Mouse (Mus musculus) liver, adult (tissue): ENCODE data around the gene B3gat2.

Experiments
- GATA4 ChIP-seq: IDR thresholded peaks from 2 replicates; pipeline ENCODE4 v1.6.1; 2014; ENCODE audit warnings: mild to moderate bottlenecking, low read length; ENCODE audit not compliant: insufficient replicate concordance

B3gat2 gene

DNA sequence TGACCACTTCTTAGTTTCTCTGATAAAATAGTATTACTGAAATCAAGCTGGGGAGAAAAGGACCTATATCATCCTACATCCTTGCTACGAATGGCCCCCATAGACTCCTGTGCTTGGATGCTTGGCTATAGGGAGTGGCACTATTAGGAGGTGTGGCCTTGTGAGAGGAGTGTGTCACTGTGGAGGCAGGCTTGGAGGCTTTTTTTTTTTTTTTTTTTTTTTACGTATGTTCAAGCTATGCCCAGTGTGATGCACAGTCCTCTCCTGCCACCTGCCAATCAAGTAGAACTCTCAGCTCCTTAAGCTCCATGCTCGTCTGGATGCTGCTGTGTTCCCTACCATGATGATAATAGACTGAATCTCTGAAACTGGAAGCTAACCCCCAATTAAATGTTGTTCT lies 11.5 kb downstream of the B3gat2 start:
- TF ChIP-seq GATA4 = no peak

DNA sequence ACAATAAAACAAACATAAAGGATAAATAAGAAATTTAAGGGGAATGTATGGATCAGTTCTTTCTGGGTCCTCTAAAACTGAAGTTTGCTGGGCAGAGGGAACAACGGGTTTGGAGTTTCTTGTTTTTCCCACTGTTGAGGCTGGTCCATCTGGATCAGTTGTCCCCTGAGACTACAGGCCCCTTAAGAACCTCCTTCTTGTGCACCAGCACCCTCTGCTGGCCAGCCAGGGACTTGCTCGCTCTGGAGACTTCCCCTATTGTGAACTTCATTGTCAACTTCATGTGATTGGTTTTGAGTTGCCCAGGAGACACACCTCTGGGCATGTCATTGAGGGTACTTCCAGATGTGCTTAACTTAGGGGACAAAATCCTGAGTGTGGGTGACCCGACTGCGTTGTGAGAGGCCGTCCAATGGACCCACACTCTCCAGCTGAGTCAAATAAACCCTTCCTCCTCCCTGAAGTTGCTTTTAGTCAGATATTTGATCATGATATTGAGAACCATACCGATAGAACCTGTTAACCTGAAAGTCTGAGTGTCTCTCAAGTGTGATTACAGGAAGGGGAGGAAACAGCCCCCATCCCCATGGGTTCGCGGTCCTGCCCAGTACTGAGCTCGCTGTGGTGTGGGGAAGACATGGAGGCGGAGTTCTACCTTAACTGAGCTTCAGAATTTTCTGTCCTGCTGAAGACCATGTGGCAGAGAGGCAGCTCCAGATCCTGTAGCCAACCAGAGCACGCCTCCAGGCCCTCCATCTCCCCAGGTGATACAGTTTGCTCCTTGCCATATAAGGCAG lies 31.4 kb downstream of the B3gat2 start:
- TF ChIP-seq GATA4 = no peak

DNA sequence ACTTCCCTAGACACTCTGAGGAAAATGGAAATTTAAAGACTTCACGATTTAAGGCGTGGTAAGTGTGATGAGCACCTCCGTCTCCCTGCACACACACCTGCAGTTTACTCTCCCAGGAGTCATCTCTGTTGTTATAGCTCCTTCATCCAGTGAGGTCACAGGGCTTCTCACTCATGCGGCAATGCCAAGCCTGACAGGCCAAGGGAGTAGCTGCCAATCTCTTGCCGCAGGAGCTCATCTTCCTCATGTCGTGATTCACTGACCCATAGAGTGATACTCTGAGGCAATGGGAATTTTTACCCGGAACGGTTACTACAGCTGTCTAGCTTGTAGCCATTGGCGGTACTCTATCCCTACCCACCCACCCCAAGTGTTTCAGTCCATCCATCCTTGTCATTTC lies 36.8 kb downstream of the B3gat2 start:
- no peak for TF ChIP-seq GATA4

DNA sequence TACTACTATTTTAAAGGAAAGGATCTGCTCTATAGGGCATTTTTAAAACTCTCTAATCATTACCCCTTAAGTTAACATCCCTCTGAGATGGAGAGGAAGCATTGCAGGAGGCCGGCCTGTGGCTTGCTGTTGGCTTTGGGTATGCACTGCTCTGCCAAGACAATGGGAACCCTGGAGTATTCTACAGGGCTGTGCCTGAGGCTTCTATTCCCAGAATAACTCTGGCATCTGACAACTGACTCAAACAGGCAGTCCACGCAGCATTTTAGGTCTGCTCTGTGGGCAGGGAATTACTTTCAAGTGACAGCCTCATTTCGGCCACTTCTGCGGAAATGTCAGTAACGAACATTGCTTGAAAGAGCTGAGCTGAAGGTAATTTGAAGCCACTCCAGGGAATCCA lies 60.1 kb downstream of the B3gat2 start:
- TF ChIP-seq GATA4 = no peak

DNA sequence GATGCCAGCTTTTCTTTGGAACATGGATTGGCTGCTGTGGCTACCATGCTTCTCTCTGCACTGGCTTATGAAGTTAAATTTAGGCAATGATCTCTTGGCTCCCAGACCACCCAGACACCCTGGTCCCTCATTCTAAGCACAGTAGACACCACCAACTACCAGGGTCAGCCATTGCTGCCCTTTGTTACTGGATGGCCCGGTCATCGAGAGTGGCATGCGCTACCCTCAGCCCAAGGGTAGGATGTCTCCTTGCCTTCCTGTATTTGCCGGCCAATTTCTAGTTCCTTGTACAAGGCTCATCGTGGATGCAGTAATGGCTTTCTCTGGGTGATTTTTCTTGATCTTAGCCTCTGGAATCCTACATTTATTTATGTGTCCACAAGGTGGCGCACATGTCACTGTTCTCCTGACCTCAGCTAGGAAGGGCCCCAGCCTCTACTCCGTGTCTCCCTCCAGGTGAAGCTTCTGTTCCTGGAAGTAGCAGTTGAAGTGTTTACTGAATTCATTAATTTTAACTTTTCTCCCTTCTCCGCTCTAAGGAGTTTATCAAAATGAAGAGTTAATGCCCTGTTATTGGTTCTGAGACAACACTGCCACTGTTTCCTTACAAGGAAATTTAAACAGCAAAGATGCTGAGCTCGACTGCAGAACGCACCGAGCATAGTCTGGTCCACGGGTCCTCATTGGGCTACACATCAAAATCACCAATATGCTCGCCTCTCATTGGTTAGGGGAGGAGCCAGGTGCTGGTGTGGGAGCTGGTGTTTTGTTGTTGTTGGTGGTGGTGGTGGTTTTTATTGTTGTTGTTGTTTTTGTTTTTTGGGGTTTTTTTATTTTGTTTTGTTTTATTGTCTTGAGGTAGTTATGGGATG lies 65.6 kb downstream of the B3gat2 start:
- TF ChIP-seq GATA4 = no peak

DNA sequence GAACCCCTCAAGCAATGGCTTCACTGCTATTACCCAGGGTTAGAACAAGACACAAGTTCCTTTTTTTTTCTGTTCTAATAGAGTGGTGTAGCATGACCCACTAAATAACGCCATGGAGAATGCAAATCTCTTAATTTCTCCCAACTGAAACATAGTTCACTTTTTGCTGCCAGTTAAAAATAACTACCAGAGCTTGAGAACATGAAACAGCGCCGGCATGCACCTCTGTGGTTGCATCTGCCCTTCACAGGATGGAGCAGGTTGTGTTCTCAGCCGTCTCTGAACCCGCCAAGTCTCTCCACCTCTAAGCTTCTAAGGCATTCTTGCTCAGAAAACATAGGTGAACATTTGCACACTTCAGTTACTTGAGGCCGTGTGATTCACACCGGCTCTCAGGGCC lies 72.7 kb downstream of the B3gat2 start:
- no peak for TF ChIP-seq GATA4

DNA sequence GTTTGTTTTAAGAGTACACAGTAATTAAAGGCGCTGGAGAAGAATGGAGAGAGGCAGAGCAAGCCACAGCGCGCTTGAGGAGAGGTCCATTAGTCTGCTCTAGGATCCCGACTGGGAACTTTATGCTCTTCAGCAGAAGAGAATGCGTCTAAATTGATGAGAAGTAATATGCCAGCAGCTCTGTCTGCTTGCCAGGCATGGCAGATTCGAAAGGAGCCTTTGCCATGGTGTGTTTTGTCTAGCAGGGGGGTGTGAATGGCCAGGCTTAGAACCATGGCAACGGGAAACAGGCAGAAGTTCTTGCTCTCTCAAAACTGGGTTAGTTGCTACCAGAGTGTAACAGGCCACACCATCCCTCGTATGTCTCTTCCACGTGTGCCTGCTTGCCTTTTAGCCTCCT lies 73.3 kb downstream of the B3gat2 start:
- no peak for TF ChIP-seq GATA4

DNA sequence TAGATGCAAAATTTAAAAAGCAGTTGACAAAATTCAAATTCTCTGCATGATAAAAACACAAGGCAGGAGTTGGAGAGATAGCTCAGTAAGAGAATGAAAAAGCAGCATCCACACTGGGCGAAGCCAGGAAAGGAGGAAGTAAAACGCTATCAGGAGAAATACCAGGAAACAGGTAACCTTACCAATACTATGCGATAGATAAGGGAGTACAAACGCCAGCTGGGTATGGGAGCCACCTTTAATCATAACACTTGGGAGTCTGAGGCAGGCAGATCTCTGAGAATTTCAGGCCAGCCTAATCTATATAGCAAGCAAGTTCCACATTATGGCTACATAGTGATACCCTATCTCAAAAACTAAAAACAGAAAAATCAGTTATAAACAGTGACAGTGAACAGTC lies 75.1 kb downstream of the B3gat2 start:
- TF ChIP-seq GATA4 = no peak

DNA sequence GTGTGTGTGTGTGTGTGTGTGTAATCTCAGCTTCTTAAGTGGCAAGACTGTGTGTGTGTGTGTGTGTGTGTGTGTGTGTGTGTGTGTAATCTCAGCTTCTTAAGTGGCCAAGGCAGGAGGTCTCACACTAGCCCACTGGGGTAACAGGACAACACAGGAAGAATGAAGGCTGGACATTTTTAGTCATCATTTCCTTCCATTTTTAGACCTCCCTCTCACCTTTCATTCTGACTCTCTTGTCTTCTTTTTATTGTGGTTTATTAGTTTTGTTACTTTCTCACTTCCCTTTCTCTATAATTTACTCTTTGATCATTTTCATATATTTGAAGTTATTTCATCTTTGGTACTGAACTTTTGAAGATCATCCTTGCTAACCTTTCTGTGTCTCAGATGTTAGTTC lies 79.4 kb downstream of the B3gat2 start:
- no peak for TF ChIP-seq GATA4

DNA sequence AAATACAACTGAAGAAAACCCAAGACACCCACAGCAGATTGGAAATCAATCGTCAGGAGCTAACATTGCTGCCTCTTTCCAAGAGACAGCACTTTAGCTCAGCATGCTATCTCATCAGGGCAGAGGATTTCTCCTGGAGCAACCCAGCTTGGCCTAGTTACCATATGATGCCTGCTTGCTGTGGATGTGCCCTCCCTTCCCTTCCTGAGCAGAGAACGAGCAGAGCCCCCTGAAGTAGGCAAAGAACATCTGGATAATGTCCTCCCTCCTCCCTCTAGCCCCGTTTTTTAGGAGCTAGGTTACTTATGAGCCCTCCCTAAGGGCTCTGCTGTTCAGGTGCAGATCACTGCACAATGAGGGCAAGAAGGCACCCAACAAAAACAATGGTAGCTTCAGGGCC lies 81.1 kb downstream of the B3gat2 start:
- no peak for TF ChIP-seq GATA4

DNA sequence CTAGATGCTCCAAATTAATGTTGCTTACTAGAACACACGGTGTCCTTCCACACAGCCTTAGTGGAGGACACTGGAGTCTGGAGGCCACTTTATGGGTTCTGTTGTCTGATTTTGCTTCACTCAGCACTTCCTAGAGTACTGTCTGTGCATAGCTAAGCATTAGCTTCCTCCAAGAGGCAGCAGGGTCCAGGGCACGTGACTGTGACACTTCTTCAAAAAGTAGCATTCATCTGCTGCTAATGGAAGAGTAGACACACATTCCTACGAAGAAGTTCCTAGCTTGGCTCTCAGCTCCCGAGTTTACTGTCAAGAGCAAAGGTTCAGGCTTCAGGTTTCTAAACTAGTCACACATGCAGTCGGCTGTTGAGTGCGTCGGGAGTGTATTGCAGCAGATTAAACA lies 82.2 kb downstream of the B3gat2 start:
- TF ChIP-seq GATA4 = no peak

DNA sequence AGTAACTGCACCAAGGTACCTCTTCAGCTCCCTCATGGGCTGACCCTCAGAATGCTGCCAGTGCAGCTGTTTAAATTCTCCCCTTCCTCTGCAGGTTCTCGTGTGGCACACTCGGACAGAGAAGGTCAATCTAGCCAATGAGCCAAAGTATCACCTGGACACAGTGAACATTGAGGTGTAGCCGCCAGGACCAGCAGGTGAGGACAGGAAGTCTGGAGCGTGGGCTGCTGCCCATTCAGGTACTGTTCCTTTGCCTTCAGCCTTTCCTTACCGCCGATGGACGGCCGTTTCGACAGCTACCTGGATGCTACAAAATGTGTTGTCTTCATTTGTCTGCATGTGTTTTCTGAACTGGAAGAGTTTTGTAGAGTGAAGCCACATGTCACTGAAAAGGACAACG lies 83.5 kb downstream of the B3gat2 start:
- TF ChIP-seq GATA4 = no peak

DNA sequence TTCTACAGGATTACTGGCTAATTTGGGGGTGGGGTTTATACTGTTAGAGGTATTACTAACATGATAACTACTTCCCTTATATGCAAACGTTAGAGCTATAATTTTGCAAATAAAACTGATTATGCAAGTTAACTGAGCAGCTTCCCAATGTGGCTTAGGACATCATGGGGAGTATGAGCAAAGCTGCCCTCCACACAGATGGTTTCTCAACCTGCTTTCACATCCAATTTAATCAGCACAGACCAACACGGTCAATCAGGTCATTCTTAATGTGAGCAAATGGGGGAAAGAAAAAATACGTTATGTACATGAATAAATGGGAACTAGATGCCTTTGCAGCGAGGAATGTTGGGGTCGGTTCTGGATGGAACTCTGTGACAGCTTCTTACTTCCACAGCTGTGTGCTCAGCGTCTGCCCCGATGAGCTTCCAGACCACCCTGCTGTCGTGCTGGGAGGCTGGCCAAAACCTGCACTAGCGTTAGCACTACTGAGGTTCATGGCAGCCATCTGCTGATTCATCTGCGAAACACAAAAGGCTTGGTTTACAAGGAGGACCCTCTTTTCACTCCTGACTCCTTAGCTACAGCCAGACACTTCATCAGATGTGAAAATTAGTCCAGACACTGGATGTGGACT lies 84.6 kb downstream of the B3gat2 start:
- TF ChIP-seq GATA4 = no peak

DNA sequence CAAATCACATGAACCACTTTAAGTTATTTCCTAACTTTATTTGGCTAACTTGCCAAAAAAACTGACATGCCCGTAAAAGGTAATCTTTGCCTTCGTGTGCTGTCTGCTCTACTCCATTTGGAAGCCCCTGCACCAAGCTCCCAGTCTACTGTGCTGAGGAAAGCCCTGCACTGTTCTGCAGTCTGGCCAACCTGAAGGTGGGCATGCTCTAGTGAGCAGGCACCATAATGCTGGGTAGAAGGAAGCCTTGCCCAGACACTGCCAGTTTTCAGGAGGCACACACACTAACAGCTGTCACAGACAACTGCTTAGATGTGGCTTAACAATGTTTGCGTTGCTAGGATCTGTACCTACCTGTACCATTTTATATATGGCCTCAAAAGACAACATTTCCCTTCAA lies 94.1 kb downstream of the B3gat2 start:
- TF ChIP-seq GATA4 = no peak

DNA sequence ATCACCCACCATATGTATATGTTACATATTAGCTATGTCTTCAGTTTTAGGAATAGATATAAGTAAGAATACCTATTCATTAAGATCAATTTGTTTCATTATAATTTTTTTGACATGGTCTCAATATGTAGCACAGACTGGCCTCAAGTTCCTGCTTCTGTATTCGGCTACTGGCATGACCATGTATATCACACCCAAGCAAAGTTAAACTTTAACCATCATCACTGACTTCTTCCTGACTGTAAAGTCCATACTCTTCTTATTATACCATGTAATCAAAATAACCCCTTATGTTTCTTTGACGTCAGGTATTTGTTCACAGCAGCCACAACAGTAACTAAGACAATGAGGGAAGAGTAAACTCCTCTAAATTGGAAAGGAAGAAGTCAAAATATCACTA lies 99.4 kb downstream of the B3gat2 start:
- no peak for TF ChIP-seq GATA4

DNA sequence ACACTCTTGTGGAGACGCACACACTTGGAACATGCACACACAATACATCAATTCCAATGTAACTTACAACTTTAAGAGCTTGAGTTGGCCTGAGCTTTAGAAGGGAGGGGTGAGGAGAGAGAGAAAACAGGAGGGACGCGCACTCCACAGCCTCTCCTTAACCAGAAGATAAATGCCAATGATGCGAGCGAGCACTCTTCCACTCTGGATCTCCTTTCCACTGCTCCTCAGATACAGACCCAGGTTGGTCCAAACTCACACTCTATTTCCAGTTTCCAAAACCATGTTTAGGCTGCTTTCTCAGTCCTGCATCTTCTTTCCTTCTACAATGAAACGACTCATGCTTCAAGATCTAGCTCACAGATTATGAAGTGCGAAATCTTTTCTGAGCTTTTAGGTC lies 104.0 kb downstream of the B3gat2 start:
- no peak for TF ChIP-seq GATA4
